Mouse (Mus musculus): ENCODE data around the gene Csnk1d. TPM values are rescaled to one million over a fixed set of nuclear protein-coding genes. Genes with fewer than 3 reads are reported as not detected.
A peak's percentile ranks its signal among the peaks of the same experiment; 100 is the strongest.

Gene Csnk1d
- total and polyA plus RNA-seq, 3 experiments: 77.8 to 136 (median 96.8) TPM

- no peak for TF ChIP-seq SIN3A (IDR thresholded peaks at IDR 0.05; ENCODE audit: low read length)
Observed at GRCm38 (mm10) chr11:120993586-120993985, 2.5 kb upstream of the Csnk1d start (continued).

GRCm38 (mm10) chr11:120993080-120993479 is 1.9 kb upstream of the Csnk1d start:
- dilution Hi-C loops (cut with MboI; ENCODE audit: extremely low pct_ligation_motif_present, extremely low pct_unique_long_range_greater_than_20kb, low sequenced_read_pairs): no loop called here
- peaks cover 0 to 52% of the 10 kb centered on the region in 2 experiments for H3K36me3 ChIP-seq (replicated peaks in 1 of 2; ENCODE audit: control insufficient read depth in 1 of 2, insufficient read depth in 1 of 2, low read length in 1 of 2)

DNA sequence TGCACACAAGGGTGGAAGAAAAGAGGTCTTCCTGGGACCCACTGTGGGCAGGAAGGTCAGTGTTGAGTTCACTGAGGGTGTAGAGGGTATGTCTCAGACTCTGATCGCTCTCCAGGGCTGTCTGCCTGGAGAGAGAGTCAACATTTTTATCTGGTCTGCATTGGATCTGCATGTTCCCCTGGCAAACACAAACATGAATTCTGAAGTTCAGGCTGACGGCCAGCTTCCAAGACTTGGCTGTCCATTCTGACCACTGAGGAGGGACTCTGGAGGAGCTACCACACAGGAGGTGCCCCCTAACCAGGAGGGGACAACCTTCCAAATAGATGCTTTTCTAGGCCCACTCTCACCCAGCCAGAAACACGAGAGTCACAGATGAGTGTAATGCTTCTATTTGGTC is 661 bp upstream of the Csnk1d start:
- in situ Hi-C loops (cut with MboI; ENCODE audit: low pct_ligation_motif_present, low pct_unique_long_range_greater_than_20kb, low sequenced_read_pairs): no loop called here
- TF ChIP-seq MAZ (IDR thresholded peaks at IDR 0.05; ENCODE audit: low read depth, low read length) (no peak), ELF1 (IDR thresholded peaks at IDR 0.05; ENCODE audit: low read depth, low read length) (no peak), CTCF (conservative IDR thresholded peaks at IDR 0.05 in 1 of 2, IDR thresholded peaks at IDR 0.05 in 1 of 2; ENCODE audit: low read depth in 2 of 2, low read length in 2 of 2) (no peak), POLR2AphosphoS2 (IDR thresholded peaks at IDR 0.05; ENCODE audit: low read depth, low read length) (no peak), E2F4 (IDR thresholded peaks at IDR 0.05; ENCODE audit: insufficient replicate concordance, low read depth, low read length) (no peak), JUN (IDR thresholded peaks at IDR 0.05; ENCODE audit: insufficient read depth, low read depth, low read length) (no peak), USF1 (IDR thresholded peaks at IDR 0.05; ENCODE audit: low read depth, low read length) (no peak), ETS1 (conservative IDR thresholded peaks at IDR 0.05; ENCODE audit: low read depth, low read length) (no peak), RAD21 (IDR thresholded peaks at IDR 0.05; ENCODE audit: low read depth, low read length) (no peak), PAX5 (IDR thresholded peaks at IDR 0.05; ENCODE audit: low read length) (no peak), UBTF (IDR thresholded peaks at IDR 0.05; ENCODE audit: low read depth, low read length) (no peak)
- dilution Hi-C loops (cut with MboI; ENCODE audit: extremely low pct_ligation_motif_present, extremely low pct_unique_long_range_greater_than_20kb, low sequenced_read_pairs): no loop called here
- Histone ChIP-seq H3K36me3 (replicated peaks in 1 of 2; ENCODE audit: control insufficient read depth in 1 of 2, insufficient read depth in 1 of 2, low read length in 1 of 2) (peaks cover 6 to 56% of the 10 kb centered on the region in 2 experiments), H3K4me3 (replicated peaks in 1 of 3; ENCODE audit: low read depth in 2 of 3, low read length in 2 of 3, poor library complexity in 1 of 3) (peak overlapping the region; percentile 65 to 93 (median 77)), H3K4me1 (ENCODE audit: control insufficient read depth in 1 of 2, insufficient read depth in 2 of 2) (peaks cover 22 to 46% of the 10 kb centered on the region in 2 experiments), H3K79me2 (replicated peaks; ENCODE audit: control insufficient read depth, extremely low read depth, insufficient read depth, poor library complexity, severe bottlenecking) (peaks cover 40% of the 10 kb centered on the region), H3K9me3 (replicated peaks; ENCODE audit: low read length) (no peaks in the 10 kb centered on the region), H3K27me3 (replicated peaks) (no peaks in the 10 kb centered on the region), H3K27ac (ENCODE audit: insufficient read depth, low read depth) (no peak overlapping the region), H3K4me2 (ENCODE audit: insufficient read depth, low read depth, poor library complexity, severe bottlenecking) (peak overlapping the region; percentile 73), H3K9ac (ENCODE audit: insufficient read depth, low read depth) (peak overlapping the region; percentile 69)
- DNase-seq (ENCODE audit: extremely low read depth): no peak

More at GRCm38 (mm10) chr11:120993080-120993479, 1.9 kb upstream of the Csnk1d start:
- Histone ChIP-seq H3K27me3 (replicated peaks) (no peaks in the 10 kb centered on the region), H3K79me2 (replicated peaks; ENCODE audit: control insufficient read depth, extremely low read depth, insufficient read depth, poor library complexity, severe bottlenecking) (peaks cover 27% of the 10 kb centered on the region), H3K9ac (ENCODE audit: insufficient read depth, low read depth) (no peak overlapping the region), H3K9me3 (replicated peaks; ENCODE audit: low read length) (no peaks in the 10 kb centered on the region), H3K4me3 (replicated peaks in 1 of 3; ENCODE audit: low read depth in 2 of 3, low read length in 2 of 3, poor library complexity in 1 of 3) (no peak overlapping the region), H3K4me2 (ENCODE audit: insufficient read depth, low read depth, poor library complexity, severe bottlenecking) (no peak overlapping the region), H3K4me1 (ENCODE audit: control insufficient read depth in 1 of 2, insufficient read depth in 2 of 2) (peaks cover 15 to 33% of the 10 kb centered on the region in 2 experiments), H3K27ac (ENCODE audit: insufficient read depth, low read depth) (no peak overlapping the region)
- DNase-seq (ENCODE audit: extremely low read depth): no peak
- in situ Hi-C loops (cut with MboI; ENCODE audit: low pct_ligation_motif_present, low pct_unique_long_range_greater_than_20kb, low sequenced_read_pairs): no loop called here
- TF ChIP-seq ZKSCAN1 (IDR thresholded peaks at IDR 0.05; ENCODE audit: borderline replicate concordance, low read depth, low read length) (no peak), EP300 (IDR thresholded peaks at IDR 0.05; ENCODE audit: low read length) (no peak), IRF4 (IDR thresholded peaks at IDR 0.05; ENCODE audit: low read depth, low read length) (no peak), JUN (IDR thresholded peaks at IDR 0.05; ENCODE audit: insufficient read depth, low read depth, low read length) (no peak), RCOR1 (conservative IDR thresholded peaks at IDR 0.05; ENCODE audit: low read depth, low read length) (no peak), USF1 (IDR thresholded peaks at IDR 0.05; ENCODE audit: low read depth, low read length) (no peak), POLR2AphosphoS2 (IDR thresholded peaks at IDR 0.05; ENCODE audit: low read depth, low read length) (no peak), MAX (IDR thresholded peaks at IDR 0.05; ENCODE audit: low read length) (no peak), HCFC1 (IDR thresholded peaks at IDR 0.05; ENCODE audit: low read depth, low read length) (no peak), ELF1 (IDR thresholded peaks at IDR 0.05; ENCODE audit: low read depth, low read length) (no peak), GABPA (IDR thresholded peaks at IDR 0.05; ENCODE audit: insufficient replicate concordance, low read depth, low read length) (no peak), ETS1 (conservative IDR thresholded peaks at IDR 0.05; ENCODE audit: low read depth, low read length) (no peak), PAX5 (IDR thresholded peaks at IDR 0.05; ENCODE audit: low read length) (no peak), RAD21 (IDR thresholded peaks at IDR 0.05; ENCODE audit: low read depth, low read length) (no peak)
